Mouse (Mus musculus) megakaryocyte, embryonic 14.5 days (primary cell): ENCODE results near the gene Klf13.

Experiments
- FLI1 ChIP-seq: IDR thresholded peaks from 2 replicates; pipeline ENCODE4 v1.6.1; 2012; ENCODE audit warnings: low read length, inconsistent platforms, mixed read lengths
- GATA1 ChIP-seq: IDR thresholded peaks from 3 replicates; pipeline ENCODE4 v1.6.1; 2012; ENCODE audit warnings: mixed read lengths, low read length, inconsistent platforms, borderline replicate concordance

DNA sequence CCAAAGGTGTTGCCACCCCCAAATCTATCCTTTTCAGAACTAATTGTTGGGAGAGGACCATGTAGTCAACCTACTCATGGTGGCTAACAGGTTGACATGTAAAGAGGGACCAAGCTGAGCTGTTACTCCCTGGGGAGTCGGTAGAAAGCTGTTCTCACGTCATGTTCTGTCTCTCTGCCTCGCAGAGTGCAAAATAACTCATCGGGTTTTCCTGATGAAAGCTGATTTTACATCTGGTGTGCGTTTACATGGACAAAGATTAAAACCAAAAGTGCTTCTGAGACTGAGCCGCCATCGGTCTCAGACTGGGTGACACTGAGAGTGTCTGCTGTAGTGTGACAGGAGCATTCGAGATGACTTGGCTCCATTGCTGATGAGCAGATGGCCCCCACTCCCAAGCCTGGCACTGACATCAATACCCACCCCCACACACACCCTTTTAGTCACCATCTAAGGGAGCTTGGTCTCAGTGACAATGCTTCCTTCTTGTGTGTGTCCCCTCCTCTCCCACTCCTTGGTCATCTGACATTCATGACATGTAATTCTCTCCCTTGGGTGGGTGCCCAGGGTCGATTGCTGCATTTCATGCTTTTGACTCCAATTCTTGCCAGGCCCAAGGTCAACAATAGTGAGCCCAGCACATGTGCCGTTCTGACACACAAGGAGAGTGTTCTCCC is 12.4 kb upstream of the Klf13 start:
- TF ChIP-seq GATA1 (no peak), FLI1 (no peak)
